Mouse (Mus musculus): ENCODE results near the gene Fgfr2.

GRCm38 (mm10) chr7:130158845-130159244 is 2964.3 kb downstream of the Fgfr2 start:
- TF ChIP-seq CTCF (conservative IDR thresholded peaks at IDR 0.05; ENCODE audit: insufficient read depth, insufficient read length, low read depth, low read length) (no peak), POLR2A (IDR thresholded peaks at IDR 0.05; ENCODE audit: low read depth, low read length) (no peak)

All from kidney, adult 2 months (tissue).